Mouse (Mus musculus): ENCODE measurements around the gene Zbtb42.

Zbtb42 gene

DNA sequence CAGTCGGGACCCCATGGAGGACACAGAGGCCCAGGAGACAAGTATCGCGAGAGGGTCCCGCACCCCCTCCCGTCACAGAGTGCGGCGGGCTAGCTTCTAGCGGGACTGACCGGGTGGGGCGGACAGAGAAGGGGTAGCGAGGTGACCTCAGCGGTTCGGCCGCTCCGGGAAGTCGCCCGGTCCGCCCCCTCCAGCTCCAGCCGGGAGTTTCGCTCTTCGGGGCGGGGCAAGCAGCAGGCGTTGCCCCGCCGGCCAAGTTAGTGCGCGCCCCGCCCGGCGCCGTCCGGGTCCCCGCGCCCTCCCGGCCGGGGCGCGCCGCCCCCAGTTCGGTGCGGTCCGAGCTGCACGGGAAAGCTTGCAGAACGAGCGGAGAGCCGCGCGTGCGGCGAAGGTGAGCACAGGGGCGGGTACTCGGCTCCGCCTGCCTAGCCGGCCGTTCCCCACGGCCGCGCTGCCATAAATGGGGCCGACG is at the start of gene Zbtb42:
Gene Zbtb42, plus strand, starts transcription at position 274 of the 472 bp plus-strand sequence.
- peak; percentile 69 for DNase-seq (ENCODE audit: low spot score)

DNA sequence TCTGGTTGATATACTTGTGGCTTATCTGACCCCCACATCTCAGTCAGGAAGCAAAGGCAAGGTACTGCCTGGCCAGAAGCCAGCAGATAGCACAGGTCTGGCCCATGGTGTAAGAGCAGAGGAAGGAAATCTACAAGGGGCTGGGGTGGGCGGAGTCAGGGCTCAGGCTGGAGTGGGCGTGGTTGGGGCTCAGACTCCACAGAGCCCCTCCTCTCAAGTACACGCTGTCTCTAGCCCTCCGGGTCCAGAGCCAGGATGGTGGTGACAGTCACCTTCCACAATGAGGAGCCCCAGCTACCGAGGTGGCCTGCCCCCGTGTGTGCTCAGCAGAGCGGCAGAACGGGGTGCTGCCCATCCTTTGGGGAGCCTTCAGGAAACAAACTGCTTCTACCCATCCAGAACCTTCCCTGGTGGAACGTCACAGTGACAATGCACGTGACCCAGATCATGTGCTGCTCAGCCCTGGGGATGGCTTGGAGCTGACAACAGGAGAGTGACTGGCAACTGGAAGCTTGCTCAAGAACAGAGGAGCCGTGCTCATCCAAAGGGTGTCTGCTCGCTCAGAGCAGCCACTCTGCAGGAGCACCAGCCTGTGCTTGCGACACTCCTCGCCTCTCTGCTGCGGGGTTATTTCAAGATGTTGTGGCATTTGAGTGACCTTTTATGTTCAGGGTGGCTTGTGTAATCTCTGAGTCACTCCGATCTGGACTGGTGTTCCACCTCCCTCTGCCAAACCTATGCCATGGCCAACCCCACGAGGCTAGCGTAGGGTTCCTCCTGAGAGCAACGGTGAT is 49.5 kb upstream of the Zbtb42 start:
- DNase-seq (ENCODE audit: low spot score), result peak; percentile 46

- DNase-seq (ENCODE audit: low spot score), result no peak
Observed at GRCm38 (mm10) chr12:112630029-112630428, 48.6 kb upstream of the Zbtb42 start.

DNA sequence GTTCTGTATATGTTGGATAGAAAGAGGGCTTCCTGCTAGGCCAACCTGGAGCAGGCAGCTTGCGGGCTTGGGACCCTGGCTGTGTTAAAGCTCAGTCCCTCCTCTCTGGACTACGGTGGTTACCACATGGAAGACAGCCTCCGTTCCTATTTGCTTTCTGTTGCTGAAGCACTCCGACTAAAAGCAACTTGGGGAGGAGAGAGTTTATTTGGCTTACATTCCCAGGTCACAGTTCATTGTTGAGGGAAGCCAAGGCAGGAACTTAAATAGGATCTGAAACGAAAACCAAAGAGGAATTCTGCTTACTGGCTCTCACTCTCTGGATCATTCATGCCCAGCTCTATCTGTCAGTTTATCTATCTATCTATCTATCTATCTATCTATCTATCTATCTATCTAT is 47.8 kb upstream of the Zbtb42 start:
- no peak for DNase-seq (ENCODE audit: low spot score)

DNA sequence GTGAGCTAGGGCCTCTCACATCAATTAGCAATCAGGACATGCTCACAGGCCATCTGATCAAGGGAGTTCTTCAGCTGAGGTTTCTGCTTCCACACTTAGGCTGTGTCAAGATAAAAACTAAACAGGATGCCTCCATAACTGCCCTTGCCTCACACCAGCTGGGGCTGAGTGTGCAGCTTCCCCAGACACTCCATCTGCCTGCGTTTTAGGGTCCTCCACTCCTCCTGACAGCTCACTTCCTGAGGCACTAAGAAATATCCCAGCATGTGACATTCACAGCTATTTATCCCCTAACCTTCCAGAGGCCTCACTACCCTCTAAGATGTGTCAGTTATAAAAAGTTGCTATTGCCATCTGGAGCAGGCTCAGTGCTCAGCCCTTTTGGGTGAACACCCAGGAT is 47.2 kb upstream of the Zbtb42 start:
- no peak for DNase-seq (ENCODE audit: low spot score)

DNA sequence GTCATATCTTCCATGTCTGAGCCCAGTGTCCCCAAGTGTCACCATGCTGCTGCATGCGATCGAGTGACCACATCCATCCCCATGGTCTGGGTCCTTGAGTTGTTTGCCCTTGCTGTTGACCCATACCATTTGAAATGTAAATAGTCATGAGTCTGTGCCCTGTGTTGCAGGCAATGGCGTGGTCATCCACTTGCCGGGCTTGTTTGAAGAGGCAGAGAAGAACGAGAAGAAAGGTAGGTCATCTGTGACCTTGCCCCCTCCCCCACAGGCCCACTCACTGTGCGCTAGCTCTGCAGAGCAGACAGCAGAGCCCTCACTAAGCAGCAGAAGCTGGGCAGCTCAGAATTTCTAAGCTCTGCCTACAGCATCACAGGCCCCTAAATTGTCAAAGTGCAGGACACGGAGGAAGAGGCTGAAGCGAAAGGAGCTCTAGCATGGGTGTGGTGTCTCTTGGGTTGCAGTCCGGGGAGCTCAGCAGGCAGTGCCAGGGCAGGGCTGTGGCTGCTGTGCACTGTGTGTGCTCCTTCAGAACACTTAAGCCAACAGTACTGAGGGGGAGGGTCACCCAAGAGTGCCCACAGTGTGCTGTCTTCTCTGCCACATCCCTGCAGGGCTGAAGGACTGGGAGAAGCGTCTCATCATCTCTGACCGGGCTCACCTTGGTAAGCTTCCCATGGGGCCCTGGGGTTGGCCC is 46.4 kb upstream of the Zbtb42 start:
- no peak for DNase-seq (ENCODE audit: low spot score)

GRCm38 (mm10) chr12:112632907-112633306 is 45.7 kb upstream of the Zbtb42 start:
- DNase-seq (ENCODE audit: low spot score), result no peak

GRCm38 (mm10) chr12:112633686-112634085 is 44.9 kb upstream of the Zbtb42 start:
- no peak for DNase-seq (ENCODE audit: low spot score)

GRCm38 (mm10) chr12:112639526-112639925 is 39.1 kb upstream of the Zbtb42 start:
- no peak for DNase-seq (ENCODE audit: low spot score)

DNA sequence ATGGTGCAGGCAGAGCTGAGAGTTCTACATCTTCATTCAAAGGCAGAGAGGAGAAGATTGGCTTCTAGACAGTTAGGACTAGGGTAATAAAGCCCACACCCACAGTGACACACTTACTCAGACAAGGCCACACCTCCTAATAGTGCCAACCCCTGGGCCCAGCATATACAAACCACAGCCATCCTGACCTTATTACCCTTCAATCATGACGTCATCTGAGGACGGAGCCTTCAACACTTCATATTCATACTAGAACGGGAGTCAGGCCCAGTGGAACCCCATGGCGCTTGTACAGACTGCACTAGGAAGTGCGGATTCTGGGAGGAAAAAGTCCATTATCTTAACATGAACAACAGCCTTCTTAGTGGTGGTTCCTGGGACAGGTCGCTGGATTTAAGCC is 35.5 kb upstream of the Zbtb42 start:
- DNase-seq (ENCODE audit: low spot score), result no peak

- peak; percentile 95 for DNase-seq (ENCODE audit: low spot score)
Observed at GRCm38 (mm10) chr12:112644180-112644854, 34.3 kb upstream of the Zbtb42 start, which contains the start of gene Siva1. TSS of gene Siva1 (plus strand) at chr12:112644679.

GRCm38 (mm10) chr12:112644855-112645506 is 33.6 kb upstream of the Zbtb42 start:
- DNase-seq (ENCODE audit: low spot score), result no peak

DNA sequence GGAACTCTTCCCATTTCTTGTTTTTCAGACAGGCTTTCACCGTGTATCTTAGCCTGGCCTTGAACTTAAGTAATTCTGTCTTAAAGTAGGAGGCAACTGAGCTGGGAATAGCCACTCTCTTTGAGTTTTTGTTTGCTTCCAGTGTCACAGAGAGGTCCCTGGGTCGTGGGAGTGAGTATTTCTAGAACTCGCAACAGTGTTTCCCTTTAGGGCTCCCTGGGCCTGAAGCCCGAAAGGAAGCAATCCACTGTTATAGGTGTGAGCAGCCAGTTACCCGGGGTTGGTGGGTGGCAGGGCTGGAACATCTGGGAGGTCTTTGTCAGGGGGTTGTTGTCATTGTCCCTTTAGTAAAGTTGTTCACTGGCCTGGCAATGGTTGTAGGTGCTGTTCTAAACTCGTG is 32.5 kb upstream of the Zbtb42 start:
- DNase-seq (ENCODE audit: low spot score), result no peak

- no peak for DNase-seq (ENCODE audit: low spot score)
Observed at GRCm38 (mm10) chr12:112648081-112648480, 30.5 kb upstream of the Zbtb42 start.

GRCm38 (mm10) chr12:112651778-112652439 is 26.7 kb upstream of the Zbtb42 start:
- no peak for DNase-seq (ENCODE audit: low spot score)

DNA sequence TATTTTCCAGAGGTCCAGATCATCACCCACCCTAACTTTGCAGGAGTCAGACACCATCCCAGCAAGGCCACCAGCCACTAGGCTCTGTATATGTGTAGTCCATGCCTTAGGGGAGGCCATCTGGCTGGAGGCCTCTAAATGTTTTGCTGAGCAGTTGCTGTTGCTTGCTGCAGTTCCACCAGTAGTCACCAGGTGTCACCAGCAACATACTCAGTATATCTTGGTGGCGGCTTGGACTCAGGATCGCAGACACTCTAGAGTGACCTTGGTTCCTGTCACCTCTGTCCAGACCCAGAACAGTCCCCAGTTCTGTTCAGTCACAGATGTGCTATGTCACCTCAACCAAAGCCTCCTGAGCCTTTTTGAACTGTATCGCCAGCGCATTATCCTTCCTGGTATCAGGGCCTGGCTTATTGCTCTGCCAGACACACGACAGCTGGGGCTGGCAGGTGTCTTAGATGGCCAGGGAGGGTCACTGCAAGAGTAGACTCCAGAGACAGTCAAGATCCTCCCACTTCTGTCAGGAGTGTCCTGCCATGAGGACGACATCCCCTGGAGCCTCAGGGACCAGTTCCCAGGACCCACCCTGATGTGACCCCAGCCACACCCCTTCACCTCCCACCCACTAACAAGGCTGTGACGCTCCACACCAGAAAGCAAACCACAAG is 25.3 kb upstream of the Zbtb42 start:
- peak; percentile 74 for DNase-seq (ENCODE audit: low spot score)

- no peak for DNase-seq (ENCODE audit: low spot score)
Observed at GRCm38 (mm10) chr12:112654076-112654475, 24.6 kb upstream of the Zbtb42 start.

DNA sequence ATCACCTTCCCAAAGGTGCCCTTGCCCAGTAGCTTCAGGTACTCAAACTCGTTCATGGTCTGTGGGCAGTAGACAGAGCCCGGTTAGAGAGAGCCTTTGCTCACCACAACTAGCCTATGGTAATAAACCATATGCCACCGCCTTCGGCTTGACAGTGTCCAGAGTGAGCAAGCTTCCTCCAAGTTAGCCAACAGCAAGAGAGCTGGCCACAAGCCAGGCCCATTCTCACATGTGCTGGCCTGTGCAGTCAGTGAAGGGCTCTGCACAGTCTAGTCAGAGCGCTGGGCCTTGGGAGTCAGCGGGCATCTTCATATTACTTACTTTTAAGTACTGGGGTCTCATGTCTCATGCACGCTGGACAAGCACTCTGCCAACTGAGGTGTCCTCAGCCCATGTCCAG is 20.0 kb upstream of the Zbtb42 start:
- DNase-seq (ENCODE audit: low spot score), result no peak

DNA sequence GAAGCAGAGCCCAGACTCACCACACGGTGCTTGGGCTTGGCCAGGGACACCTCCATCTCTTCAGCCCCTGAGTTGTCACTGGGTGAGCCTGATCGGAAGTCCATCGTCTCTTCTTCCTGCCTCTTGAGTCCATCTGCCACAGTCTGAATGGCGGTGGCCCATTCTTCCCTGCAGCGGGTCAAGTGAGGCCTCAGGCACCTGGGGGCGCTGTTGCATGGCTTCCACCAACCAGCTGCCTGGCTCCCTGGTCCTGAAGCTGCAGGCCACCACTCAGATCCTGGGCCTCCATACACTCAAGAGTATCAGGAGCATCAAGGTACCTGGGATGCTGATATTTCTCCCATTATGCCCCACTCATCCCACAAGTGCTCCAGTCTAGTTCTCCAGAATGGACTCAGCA is 19.5 kb upstream of the Zbtb42 start:
- DNase-seq (ENCODE audit: low spot score), result peak; percentile 74

DNA sequence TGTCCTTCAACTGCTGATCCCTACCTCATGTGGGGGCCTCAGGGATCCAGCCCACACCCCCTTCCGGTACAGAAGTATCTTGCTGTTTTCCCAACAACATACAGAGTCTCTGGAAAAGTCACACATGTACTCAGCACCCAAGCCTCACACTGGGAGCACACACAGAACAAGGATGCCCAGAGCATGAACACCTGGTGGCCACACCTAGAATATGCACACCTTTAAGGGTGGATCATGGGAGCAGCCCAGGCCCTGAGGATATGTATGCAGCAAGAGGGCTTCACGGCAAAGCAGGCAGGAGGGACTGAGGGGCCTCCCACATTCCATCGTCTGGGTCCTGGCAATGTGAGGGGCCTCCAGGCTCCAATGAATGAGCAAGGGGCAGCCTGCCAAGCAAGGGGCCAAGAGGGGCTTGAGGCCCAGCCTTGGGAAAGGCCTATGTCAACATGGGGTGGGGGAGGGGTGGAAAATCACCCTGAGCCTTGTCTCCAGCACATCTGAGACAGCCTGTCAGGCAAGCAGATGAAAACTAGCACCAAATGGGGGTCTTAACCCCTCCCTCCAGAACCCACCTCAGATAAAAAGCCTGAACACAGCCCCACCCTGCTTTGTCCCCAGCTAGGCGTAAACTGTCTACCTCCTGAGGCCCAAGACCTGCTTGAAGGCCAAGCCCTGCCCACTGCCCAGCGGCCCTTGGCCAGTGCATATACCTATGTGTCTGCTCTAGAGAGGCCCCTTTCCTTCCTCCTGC is 17.9 kb upstream of the Zbtb42 start:
- no peak for DNase-seq (ENCODE audit: low spot score)

- no peak for DNase-seq (ENCODE audit: low spot score)
Observed at GRCm38 (mm10) chr12:112661327-112661605, 17.4 kb upstream of the Zbtb42 start.

Measured in urinary bladder, postnatal 25 days (tissue).